Comparison of ENCODE assay signal across 15 mouse cellular contexts in the genomic region with DNA sequence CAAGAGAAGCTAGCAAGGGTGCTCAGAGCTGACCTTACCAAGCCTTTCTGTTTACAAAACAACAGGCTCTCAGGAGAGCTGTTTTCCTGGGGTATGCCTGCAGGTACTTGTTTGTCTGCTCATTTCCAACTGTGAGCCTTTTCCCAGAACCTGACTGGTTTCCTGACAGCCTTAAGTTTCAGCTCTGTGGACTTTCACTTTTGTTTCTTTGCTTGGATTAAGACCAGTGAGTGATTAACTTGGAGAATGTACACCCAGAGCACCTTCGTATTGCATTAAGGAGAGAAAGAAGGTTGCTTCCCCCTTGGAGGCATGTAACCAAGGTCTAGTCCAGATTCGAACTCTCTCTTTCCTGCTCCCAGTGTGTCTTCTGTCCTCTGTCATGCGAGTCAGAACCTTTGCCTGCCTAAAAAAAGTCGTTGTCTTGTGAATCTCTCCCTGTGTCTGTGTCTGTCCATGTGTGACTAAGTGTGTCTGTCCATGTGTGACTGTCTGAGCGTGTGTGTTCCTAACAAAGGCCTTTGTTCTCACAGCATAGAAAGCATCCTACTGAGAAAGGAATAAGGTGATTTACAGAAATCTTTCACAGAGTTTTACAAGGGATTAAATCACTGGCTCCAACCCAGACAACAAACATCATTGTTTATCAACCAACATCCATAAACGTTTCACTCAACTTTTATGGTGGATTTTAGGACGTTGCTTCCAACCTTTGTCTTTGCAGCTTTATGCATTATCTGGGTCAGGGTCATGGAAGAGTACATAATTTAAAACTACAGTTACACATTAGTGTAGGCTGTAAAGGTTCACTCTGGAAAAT. TPM values are rescaled to one million over a fixed set of nuclear protein-coding genes. Genes with fewer than 3 reads are reported as not detected.
DNase-seq lines count a peak whose midpoint lies in the region; ATAC-seq and TF ChIP-seq lines count a peak whose summit lies in the region.
"Had no signal": no experiment of that assay in that cellular context is flagged by ENCODE, and none has a peak within 500 bp of the region (broad histone marks: within the 10 kb centered on the region; RNA-seq: fewer than 3 reads in every experiment).

No protein-coding gene starts in this region.

- no peaks in the 10 kb centered on the region for H3K36me3 ChIP-seq in intestine, postnatal 0 days (ENCODE audit: control insufficient read depth, insufficient read depth)
- H3K36me3 ChIP-seq in neural tube, embryonic 13.5 days, result no peaks in the 10 kb centered on the region
- H3K36me3 ChIP-seq: heart, embryonic 12.5 days had no signal

- H3K9me3 ChIP-seq in intestine, postnatal 0 days (ENCODE audit: control insufficient read depth), result no peaks in the 10 kb centered on the region
- no peaks in the 10 kb centered on the region for H3K9me3 ChIP-seq in neural tube, embryonic 13.5 days
- H3K9me3 ChIP-seq: heart, embryonic 12.5 days had no signal

- DNase-seq in kidney, adult 11 months, result peak; percentile 68
- DNase-seq in kidney, postnatal 10 days, result no peak
- peak; percentile 96 for DNase-seq in Patski (ENCODE audit: low read depth, low spot score)
- DNase-seq in spleen, adult 12 weeks (ENCODE audit: low spot score), result no peak
- no peak for DNase-seq in layer of hippocampus, postnatal 25 days (ENCODE audit: extremely low spot score in 1 of 2, low spot score in 1 of 2)
- DNase-seq: cerebellum, adult 11 months; forebrain, postnatal 0 days; thymus, postnatal 14 days had no signal

- no peaks in the 10 kb centered on the region for H3K27me3 ChIP-seq in Patski
- H3K27me3 ChIP-seq in intestine, postnatal 0 days (replicated peaks; ENCODE audit: control insufficient read depth, insufficient read depth, low read length), result no peaks in the 10 kb centered on the region
- no peaks in the 10 kb centered on the region for H3K27me3 ChIP-seq in neural tube, embryonic 13.5 days
- H3K27me3 ChIP-seq: heart, embryonic 12.5 days had no signal

- H3K27ac ChIP-seq in intestine, postnatal 0 days (ENCODE audit: low read depth, low read length), result peak overlapping the region; percentile 50
- 0 out of 2 replicates have a peak overlapping the region, but pooled peaks have one; percentile 7 for H3K27ac ChIP-seq in neural tube, embryonic 13.5 days (replicated peaks)
- H3K27ac ChIP-seq: macrophage had no signal

- ATAC-seq in Patski, result peak; percentile 70
- ATAC-seq in intestine, postnatal 0 days, result peak; percentile 54
- peak; percentile 63; the same call in 1 of the 2 replicates for ATAC-seq in neural tube, embryonic 13.5 days (ENCODE audit: low read depth)
- ATAC-seq in CD4-positive, CD25-positive, alpha-beta regulatory T cell, adult 4 months, result no peak
- ATAC-seq: forebrain, postnatal 0 days had no signal

- WGBS in intestine, postnatal 0 days, result 18% methylated on average over 7 of the region's 7 CpGs
- WGBS in neural tube, embryonic 13.5 days, result 14% methylated on average over 7 of the region's 7 CpGs

- H3K4me3 ChIP-seq in intestine, postnatal 0 days (ENCODE audit: low read depth, low read length), result no peak overlapping the region
- no peak overlapping the region for H3K4me3 ChIP-seq in neural tube, embryonic 13.5 days
- H3K4me3 ChIP-seq: heart, embryonic 12.5 days had no signal

- peak overlapping the region; percentile 44 for H3K4me2 ChIP-seq in intestine, postnatal 0 days (replicated peaks; ENCODE audit: low read depth)
- H3K4me2 ChIP-seq in neural tube, embryonic 13.5 days, result no peak overlapping the region
- H3K4me2 ChIP-seq: heart, embryonic 12.5 days had no signal

- no peak for TF ChIP-seq CTCF in Patski (IDR thresholded peaks at IDR 0.05)
- no peak for TF ChIP-seq CTCF in intestine, postnatal 0 days (IDR thresholded peaks at IDR 0.05; ENCODE audit: low read depth)

- peaks cover 6% of the 10 kb centered on the region; the same call in 1 of the 2 replicates for H3K4me1 ChIP-seq in intestine, postnatal 0 days (replicated peaks; ENCODE audit: control insufficient read depth, insufficient read depth, low read length)
- H3K4me1 ChIP-seq in neural tube, embryonic 13.5 days (replicated peaks), result peaks cover 6% of the 10 kb centered on the region; the same call in 1 of the 2 replicates
- H3K4me1 ChIP-seq: heart, embryonic 12.5 days had no signal

- CTCF ChIA-PET in Patski (lab: Charles Lee), result interaction anchor here (0.8 to 1.9 kb wide), 3 partner anchors 27 to 65 kb away, joined by 3 to 6 read pairs (median 5); partner anchors contain the start of gene Tnfsf10

- in situ Hi-C loops in Patski (cut with MboI; ENCODE audit: low pct_unique_long_range_greater_than_20kb), result loop anchor here (10.0 kb wide), 1 partner anchor 162 kb away; no protein-coding TSS in a partner anchor

- POLR2A ChIA-PET in Patski (lab: Charles Lee), result interaction anchor here (0.6 to 1.2 kb wide), 2 partner anchors 157 to 590 kb away, joined by 3 to 4 read pairs; no protein-coding TSS in a partner anchor

- no peak overlapping the region for H3K9ac ChIP-seq in intestine, postnatal 0 days (ENCODE audit: low read depth, low read length)
- no peak overlapping the region for H3K9ac ChIP-seq in neural tube, embryonic 13.5 days
- H3K9ac ChIP-seq: forebrain, postnatal 0 days; heart, embryonic 12.5 days had no signal

RNA-seq across cellular contexts. Expression of gene Tnfsf10, which starts 43.7 kb away (rescaled TPM):
- 1.5 TPM for polyA plus RNA-seq in Patski (2021)
- 3.1 TPM in 2 replicates for polyA plus RNA-seq in intestine, postnatal 0 days (2015; fragmentation: Nextera tagmentation; extraction: Ambion mirVana)
- not detected in 2 replicates for polyA plus RNA-seq in neural tube, embryonic 13.5 days (2015; fragmentation: Nextera tagmentation; extraction: Ambion mirVana)
- 10 to 100 TPM; 18.8 to 20.0 TPM for polyA plus RNA-seq in CD4-positive, CD25-positive, alpha-beta regulatory T cell, adult 4 months (2017; shearing (Covaris generic))
- 1 to 10 TPM in 1 of 2 experiments, under 1 TPM in 1; 0.44 to 1.5 TPM for total RNA-seq in layer of hippocampus, postnatal 25 days (2021)
- total RNA-seq: ES-E14 had no signal
- polyA plus RNA-seq: embryonic facial prominence, embryonic 11.5 days; heart, embryonic 12.5 days had no signal

Comparison
In these comparisons a context has a peak if more than half of its experiments do, and no peak if none do; other contexts are left out.
1. DNase-seq: peak in kidney, adult 11 months (single experiment) and Patski (single experiment); none in kidney, postnatal 10 days (single experiment), spleen, adult 12 weeks (single experiment) and layer of hippocampus, postnatal 25 days (0 of 2).